In the genomic region with DNA sequence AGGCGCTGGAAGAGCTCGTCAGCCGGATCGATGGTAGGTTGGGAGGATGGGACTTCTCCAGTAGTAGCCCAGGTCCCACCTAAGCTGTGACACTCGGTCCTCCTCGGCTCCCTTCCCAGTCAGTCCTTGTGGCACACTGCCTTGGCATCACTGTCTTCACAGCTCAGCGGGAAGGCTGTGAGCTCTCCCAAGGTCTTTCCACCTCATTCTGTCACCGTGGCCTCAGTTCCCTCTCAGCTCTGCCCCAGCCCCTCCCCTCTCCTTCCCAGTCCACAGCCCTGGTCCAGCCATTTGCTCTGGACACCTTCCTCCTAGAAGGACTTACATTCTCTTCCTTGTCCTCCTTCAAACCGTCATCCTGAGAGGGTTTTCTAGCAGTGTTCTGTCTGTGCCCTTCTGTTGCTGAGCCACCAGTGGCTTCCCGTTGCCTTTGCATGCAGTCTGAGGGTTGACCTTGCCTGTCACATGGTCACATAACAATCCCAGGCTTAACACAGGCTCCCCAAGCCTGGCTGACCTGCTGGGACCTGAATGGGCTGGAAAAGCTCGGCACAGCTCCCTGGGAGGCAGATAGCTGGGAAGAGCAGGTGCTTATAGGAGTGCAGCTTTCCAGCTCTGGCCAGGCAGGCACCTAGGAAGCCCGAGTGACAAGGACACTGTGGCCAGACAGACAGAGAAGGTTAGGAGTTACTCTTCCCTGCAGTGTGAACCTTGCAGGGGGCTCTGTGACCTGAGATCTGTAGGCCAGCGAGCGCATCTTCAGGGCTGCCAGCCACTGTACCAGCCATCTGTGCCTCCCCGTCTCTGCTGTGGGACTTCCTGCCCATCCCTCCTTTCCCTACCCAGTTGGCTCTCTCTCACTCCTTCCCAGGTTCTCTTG, we compare ENCODE assay signal across 15 mouse cellular contexts. TPM values are rescaled to one million over a fixed set of nuclear protein-coding genes. Genes with fewer than 3 reads are reported as not detected.
DNase-seq lines count a peak whose midpoint lies in the region; ATAC-seq and TF ChIP-seq lines count a peak whose summit lies in the region.
"Had no signal": no experiment of that assay in that cellular context is flagged by ENCODE, and none has a peak within 500 bp of the region (broad histone marks: within the 10 kb centered on the region; RNA-seq: fewer than 3 reads in every experiment).

No protein-coding gene starts in this region.

- H3K4me1 ChIP-seq in midbrain, embryonic 10.5 days: peaks cover 28% of the 10 kb centered on the region
- H3K4me1 ChIP-seq in midbrain, embryonic 16.5 days (ENCODE audit: control insufficient read depth, insufficient read depth, low read length): no peaks in the 10 kb centered on the region
- peaks cover 6% of the 10 kb centered on the region; the same call in 1 of the 2 replicates for H3K4me1 ChIP-seq in heart, postnatal 0 days (ENCODE audit: control insufficient read depth, insufficient read depth)
- H3K4me1 ChIP-seq: lung, embryonic 15.5 days had no signal

- H3K4me2 ChIP-seq in midbrain, embryonic 16.5 days (ENCODE audit: low read length): no peak overlapping the region
- no peak overlapping the region for H3K4me2 ChIP-seq in heart, postnatal 0 days (ENCODE audit: low read depth, low read length)
- H3K4me2 ChIP-seq: lung, embryonic 15.5 days had no signal

- H3K4me3 ChIP-seq in midbrain, embryonic 10.5 days: no peak overlapping the region
- H3K4me3 ChIP-seq in midbrain, embryonic 16.5 days (ENCODE audit: low read depth, low read length): no peak overlapping the region
- no peak overlapping the region for H3K4me3 ChIP-seq in heart, postnatal 0 days (ENCODE audit: low read depth, low read length)
- H3K4me3 ChIP-seq: gastrocnemius, adult 2 months; lung, embryonic 15.5 days; myocyte had no signal

- H3K9ac ChIP-seq in midbrain, embryonic 16.5 days (ENCODE audit: low read depth, low read length): no peak overlapping the region
- H3K9ac ChIP-seq in heart, postnatal 0 days (replicated peaks; ENCODE audit: low read depth, low read length): no peak overlapping the region
- H3K9ac ChIP-seq: lung, embryonic 15.5 days had no signal

- no peak for TF ChIP-seq EP300 in heart, postnatal 0 days (IDR thresholded peaks at IDR 0.05; ENCODE audit: low read depth)

- intact Hi-C loops in left cerebral cortex, postnatal 36 days (cut with DNase I): no loop called here

- DNase-seq in heart, adult 11 months: peak; percentile 93
- DNase-seq in heart, postnatal 4 days: no peak
- DNase-seq in midbrain, embryonic 10.5 days (ENCODE audit: low spot score): no peak
- peak; percentile 87 for DNase-seq in brain, adult 2 months (ENCODE audit: low read depth, low spot score)
- no peak for DNase-seq in heart, postnatal 0 days (ENCODE audit: low spot score)
- no peak for DNase-seq in layer of hippocampus, adult 11-12 months (ENCODE audit: low spot score)
- DNase-seq in left cerebral cortex, postnatal 36 days (ENCODE audit: low spot score in 2 of 2): no peak
- DNase-seq: gastrocnemius, adult 2 months; right cerebral cortex, postnatal 4 days had no signal

- no peak for ATAC-seq in midbrain, embryonic 16.5 days
- peak; percentile 62; the same call in 1 of the 2 replicates for ATAC-seq in heart, postnatal 0 days (ENCODE audit: insufficient read depth, low read depth)
- ATAC-seq: inflammation-experienced regulatory T-cells, adult 6 months; Patski had no signal

- WGBS in midbrain, embryonic 10.5 days: 81% methylated on average over 15 of the region's 15 CpGs
- 73% methylated on average over 15 of the region's 15 CpGs for WGBS in midbrain, embryonic 16.5 days
- WGBS in heart, postnatal 0 days: 73% methylated on average over 15 of the region's 15 CpGs

- peak overlapping the region; percentile 77 for H3K27ac ChIP-seq in midbrain, embryonic 10.5 days (replicated peaks)
- no peak overlapping the region for H3K27ac ChIP-seq in midbrain, embryonic 16.5 days (ENCODE audit: low read length)
- H3K27ac ChIP-seq in heart, postnatal 0 days (ENCODE audit: low read depth): no peak overlapping the region
- H3K27ac ChIP-seq: gastrocnemius, adult 2 months; lung, embryonic 15.5 days had no signal

- H3K27me3 ChIP-seq in midbrain, embryonic 10.5 days (ENCODE audit: low read depth, poor library complexity, severe bottlenecking): no peaks in the 10 kb centered on the region
- no peaks in the 10 kb centered on the region for H3K27me3 ChIP-seq in midbrain, embryonic 16.5 days (ENCODE audit: control insufficient read depth, insufficient read depth, low read depth, low read length)
- no peaks in the 10 kb centered on the region for H3K27me3 ChIP-seq in heart, postnatal 0 days (ENCODE audit: control insufficient read depth, insufficient read depth, low read length)
- H3K27me3 ChIP-seq: lung, embryonic 15.5 days; Patski had no signal

- TF ChIP-seq CTCF in heart, postnatal 0 days (IDR thresholded peaks at IDR 0.05; ENCODE audit: low read depth): no peak

- peaks cover 78% of the 10 kb centered on the region for H3K36me3 ChIP-seq in midbrain, embryonic 10.5 days
- peaks cover 29% of the 10 kb centered on the region for H3K36me3 ChIP-seq in midbrain, embryonic 16.5 days (ENCODE audit: control insufficient read depth, insufficient read depth, low read length)
- H3K36me3 ChIP-seq in heart, postnatal 0 days (replicated peaks; ENCODE audit: control insufficient read depth, insufficient read depth, low read length): peaks cover 44% of the 10 kb centered on the region

- no peaks in the 10 kb centered on the region for H3K9me3 ChIP-seq in midbrain, embryonic 10.5 days (replicated peaks)
- no peaks in the 10 kb centered on the region for H3K9me3 ChIP-seq in midbrain, embryonic 16.5 days (replicated peaks; ENCODE audit: control insufficient read depth, low read length, poor library complexity, severe bottlenecking)
- no peaks in the 10 kb centered on the region for H3K9me3 ChIP-seq in heart, postnatal 0 days (replicated peaks; ENCODE audit: control insufficient read depth, low read length)
- H3K9me3 ChIP-seq: lung, embryonic 15.5 days had no signal

RNA-seq across cellular contexts. Expression of gene Rnf8, which starts 18.5 kb away (rescaled TPM):
- 10 to 100 TPM; 24.7 to 28.6 TPM for total RNA-seq in heart, postnatal 4 days (2021)
- polyA plus RNA-seq in midbrain, embryonic 10.5 days (2016; fragmentation: Nextera tagmentation; extraction: Ambion mirVana): 113 and 116 TPM in 2 replicates
- 75.3 and 83.6 TPM in 2 replicates for polyA plus RNA-seq in midbrain, embryonic 16.5 days (2015; fragmentation: Nextera tagmentation; extraction: Ambion mirVana)
- 15.2 and 20.3 TPM in 2 replicates for total RNA-seq in heart, postnatal 0 days (2014; rRNA removed; ENCODE audit: low replicate concordance)
- polyA plus RNA-seq in heart, postnatal 0 days (2015; fragmentation: Nextera tagmentation; extraction: Ambion mirVana): 32.7 and 33.4 TPM in 2 replicates
- total RNA-seq in left cerebral cortex, postnatal 36 days (2021): 10 to 100 TPM; 59.2 to 72.7 TPM

RNA-seq across cellular contexts. Expression of gene Gm28043, which starts 18.5 kb away (rescaled TPM):
- total RNA-seq in heart, postnatal 4 days (2021): 1 to 10 TPM; 2.5 to 2.6 TPM
- 2.4 and 3.0 TPM in 2 replicates for polyA plus RNA-seq in midbrain, embryonic 10.5 days (2016; fragmentation: Nextera tagmentation; extraction: Ambion mirVana)
- 1.6 and 3.2 TPM in 2 replicates for polyA plus RNA-seq in midbrain, embryonic 16.5 days (2015; fragmentation: Nextera tagmentation; extraction: Ambion mirVana)
- 0.76 and 2.0 TPM in 2 replicates for total RNA-seq in heart, postnatal 0 days (2014; rRNA removed; ENCODE audit: low replicate concordance)
- 1.1 TPM in 2 replicates for polyA plus RNA-seq in heart, postnatal 0 days (2015; fragmentation: Nextera tagmentation; extraction: Ambion mirVana)
- 1 to 10 TPM; 3.2 to 5.4 TPM for total RNA-seq in left cerebral cortex, postnatal 36 days (2021)

RNA-seq across cellular contexts. Expression of gene Tmem217, which starts 43.9 kb away (rescaled TPM):
- not detected for total RNA-seq in heart, postnatal 4 days (2021)
- 1.1 and 1.3 TPM in 2 replicates for polyA plus RNA-seq in midbrain, embryonic 10.5 days (2016; fragmentation: Nextera tagmentation; extraction: Ambion mirVana)
- polyA plus RNA-seq in midbrain, embryonic 16.5 days (2015; fragmentation: Nextera tagmentation; extraction: Ambion mirVana): 0.89 and 1.3 TPM in 2 replicates
- total RNA-seq in heart, postnatal 0 days (2014; rRNA removed; ENCODE audit: low replicate concordance): not detected in 2 replicates
- polyA plus RNA-seq in heart, postnatal 0 days (2015; fragmentation: Nextera tagmentation; extraction: Ambion mirVana): 0.23 and 0.45 TPM in 2 replicates
- not detected for total RNA-seq in left cerebral cortex, postnatal 36 days (2021)
- total RNA-seq: gastrocnemius, adult 2 months had no signal
- polyA plus RNA-seq: myocyte had no signal

RNA-seq across cellular contexts. Expression of gene Tbc1d22b, which starts 46.5 kb away (rescaled TPM):
- 10 to 100 TPM; 15.6 to 16.1 TPM for total RNA-seq in heart, postnatal 4 days (2021)
- 18.8 and 19.9 TPM in 2 replicates for polyA plus RNA-seq in midbrain, embryonic 10.5 days (2016; fragmentation: Nextera tagmentation; extraction: Ambion mirVana)
- 29.5 and 32.2 TPM in 2 replicates for polyA plus RNA-seq in midbrain, embryonic 16.5 days (2015; fragmentation: Nextera tagmentation; extraction: Ambion mirVana)
- total RNA-seq in heart, postnatal 0 days (2014; rRNA removed; ENCODE audit: low replicate concordance): 7.0 and 8.0 TPM in 2 replicates
- polyA plus RNA-seq in heart, postnatal 0 days (2015; fragmentation: Nextera tagmentation; extraction: Ambion mirVana): 5.3 and 5.5 TPM in 2 replicates
- total RNA-seq in left cerebral cortex, postnatal 36 days (2021): 10 to 100 TPM; 43.2 to 45.2 TPM

RNA-seq across cellular contexts. Expression of gene Gm17657, which starts 46.7 kb away (rescaled TPM):
- not detected for total RNA-seq in heart, postnatal 4 days (2021)
- polyA plus RNA-seq in midbrain, embryonic 10.5 days (2016; fragmentation: Nextera tagmentation; extraction: Ambion mirVana): not detected in 2 replicates
- not detected in 2 replicates for polyA plus RNA-seq in midbrain, embryonic 16.5 days (2015; fragmentation: Nextera tagmentation; extraction: Ambion mirVana)
- total RNA-seq in heart, postnatal 0 days (2014; rRNA removed; ENCODE audit: low replicate concordance): not detected in 2 replicates
- not detected in 2 replicates for polyA plus RNA-seq in heart, postnatal 0 days (2015; fragmentation: Nextera tagmentation; extraction: Ambion mirVana)
- not detected for total RNA-seq in left cerebral cortex, postnatal 36 days (2021)
- total RNA-seq: gastrocnemius, adult 2 months had no signal
- polyA plus RNA-seq: limb, embryonic 11.5 days; lung, embryonic 15.5 days; myocyte; Patski had no signal

Comparison
In these comparisons a context has a peak if more than half of its experiments do, and no peak if none do; other contexts are left out.
1. DNase-seq: peak in heart, adult 11 months (single experiment) and brain, adult 2 months (single experiment); none in heart, postnatal 4 days (single experiment), midbrain, embryonic 10.5 days (single experiment), heart, postnatal 0 days (single experiment), layer of hippocampus, adult 11-12 months (single experiment) and left cerebral cortex, postnatal 36 days (0 of 2).